Mouse (Mus musculus): ENCODE data around the gene Ttc28. TPM values are rescaled to one million over a fixed set of nuclear protein-coding genes. Genes with fewer than 3 reads are reported as not detected.
A peak's percentile ranks its signal among the peaks of the same experiment; 100 is the strongest.

Gene Ttc28
- polyA plus RNA-seq, 1 experiment from 2014 or later = 13.0 TPM

- H3K27ac ChIP-seq (ENCODE audit: low read depth) = peak overlapping the region; percentile 47; the same call in 1 of the 2 replicates
- H3K4me1 ChIP-seq (replicated peaks; ENCODE audit: control insufficient read depth, insufficient read depth, low read length) = peaks cover 29% of the 10 kb centered on the region
- no peak overlapping the region for H3K9ac ChIP-seq (ENCODE audit: low read length)
- 45% methylated on average over 7 of the region's 7 CpGs for WGBS
- no peak overlapping the region for H3K4me3 ChIP-seq (ENCODE audit: low read depth, low read length)
- DNase-seq (ENCODE audit: low spot score) (no peak), ATAC-seq (replicated peaks; ENCODE audit: low FRiP score, low TSS enrichment, low read depth) (no peak)
- no peaks in the 10 kb centered on the region for H3K36me3 ChIP-seq (ENCODE audit: control insufficient read depth, insufficient read depth, low read length)
- no peak overlapping the region for H3K4me2 ChIP-seq (ENCODE audit: low read length)
- no peaks in the 10 kb centered on the region for H3K27me3 ChIP-seq (replicated peaks; ENCODE audit: control insufficient read depth, insufficient read depth, low read length)
- no peaks in the 10 kb centered on the region for H3K9me3 ChIP-seq (ENCODE audit: control insufficient read depth, low read length)
These were observed 259.4 kb downstream of the Ttc28 start for GRCm38 (mm10) chr5:111138927-111139565.

GRCm38 (mm10) chr5:111139622-111140021, 260.0 kb downstream of the Ttc28 start:
- no peak overlapping the region for H3K9ac ChIP-seq (ENCODE audit: low read length)
- no peak overlapping the region for H3K4me2 ChIP-seq (ENCODE audit: low read length)
- no peaks in the 10 kb centered on the region for H3K36me3 ChIP-seq (ENCODE audit: control insufficient read depth, insufficient read depth, low read length)
- ATAC-seq (replicated peaks; ENCODE audit: low FRiP score, low TSS enrichment, low read depth) = no peak
- 55% methylated on average over 14 of the region's 14 CpGs for WGBS
- H3K4me1 ChIP-seq (replicated peaks; ENCODE audit: control insufficient read depth, insufficient read depth, low read length) = peaks cover 29% of the 10 kb centered on the region
- DNase-seq (ENCODE audit: low spot score) = no peak
- H3K4me3 ChIP-seq (ENCODE audit: low read depth, low read length) = no peak overlapping the region
- peak overlapping the region; percentile 47; the same call in 1 of the 2 replicates for H3K27ac ChIP-seq (ENCODE audit: low read depth)
- no peaks in the 10 kb centered on the region for H3K27me3 ChIP-seq (replicated peaks; ENCODE audit: control insufficient read depth, insufficient read depth, low read length)
- no peaks in the 10 kb centered on the region for H3K9me3 ChIP-seq (ENCODE audit: control insufficient read depth, low read length)

GRCm38 (mm10) chr5:111141139-111141885, 261.7 kb downstream of the Ttc28 start:
- Histone ChIP-seq H3K27me3 (replicated peaks; ENCODE audit: control insufficient read depth, insufficient read depth, low read length) (no peaks in the 10 kb centered on the region), H3K36me3 (ENCODE audit: control insufficient read depth, insufficient read depth, low read length) (no peaks in the 10 kb centered on the region), H3K4me2 (ENCODE audit: low read length) (no peak overlapping the region), H3K9ac (ENCODE audit: low read length) (no peak overlapping the region), H3K4me1 (replicated peaks; ENCODE audit: control insufficient read depth, insufficient read depth, low read length) (peaks cover 29% of the 10 kb centered on the region), H3K9me3 (ENCODE audit: control insufficient read depth, low read length) (no peaks in the 10 kb centered on the region), H3K4me3 (ENCODE audit: low read depth, low read length) (no peak overlapping the region), H3K27ac (ENCODE audit: low read depth) (no peak overlapping the region)
- DNase-seq (ENCODE audit: low spot score) (no peak), ATAC-seq (replicated peaks; ENCODE audit: low FRiP score, low TSS enrichment, low read depth) (no peak)
- WGBS = 76% methylated on average over 20 of the region's 20 CpGs

DNA sequence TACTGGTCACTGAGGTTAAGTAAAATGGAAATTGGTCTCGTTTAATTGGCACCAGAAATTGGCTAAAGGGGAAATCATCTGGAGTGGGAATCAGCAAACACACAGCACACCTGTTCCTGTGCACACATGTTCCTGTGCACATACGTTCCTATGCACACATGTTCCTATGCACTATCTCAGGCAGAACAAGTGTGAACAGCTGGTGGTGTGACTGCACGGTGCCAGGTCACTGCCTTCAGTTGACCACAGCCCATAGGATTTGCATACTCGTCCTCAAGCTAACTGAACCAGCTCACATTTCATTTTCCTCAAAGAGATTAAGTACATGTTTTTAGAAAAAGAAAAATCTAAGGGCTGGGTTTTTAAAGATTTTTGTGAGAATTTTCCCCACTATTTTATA, 263.2 kb downstream of the Ttc28 start:
- Histone ChIP-seq H3K27ac (ENCODE audit: low read depth) (no peak overlapping the region), H3K27me3 (replicated peaks; ENCODE audit: control insufficient read depth, insufficient read depth, low read length) (no peaks in the 10 kb centered on the region), H3K4me2 (ENCODE audit: low read length) (no peak overlapping the region), H3K4me1 (replicated peaks; ENCODE audit: control insufficient read depth, insufficient read depth, low read length) (peaks cover 21% of the 10 kb centered on the region), H3K9ac (ENCODE audit: low read length) (no peak overlapping the region), H3K4me3 (ENCODE audit: low read depth, low read length) (no peak overlapping the region), H3K9me3 (ENCODE audit: control insufficient read depth, low read length) (no peaks in the 10 kb centered on the region), H3K36me3 (ENCODE audit: control insufficient read depth, insufficient read depth, low read length) (no peaks in the 10 kb centered on the region)
- no peak for ATAC-seq (replicated peaks; ENCODE audit: low FRiP score, low TSS enrichment, low read depth)
- no peak for DNase-seq (ENCODE audit: low spot score)
- 85% methylated on average over 4 of the region's 4 CpGs for WGBS

GRCm38 (mm10) chr5:111144411-111144810, 264.8 kb downstream of the Ttc28 start:
- Histone ChIP-seq H3K27ac (ENCODE audit: low read depth) (no peak overlapping the region), H3K27me3 (replicated peaks; ENCODE audit: control insufficient read depth, insufficient read depth, low read length) (no peaks in the 10 kb centered on the region), H3K9ac (ENCODE audit: low read length) (no peak overlapping the region), H3K9me3 (ENCODE audit: control insufficient read depth, low read length) (no peaks in the 10 kb centered on the region), H3K4me3 (ENCODE audit: low read depth, low read length) (no peak overlapping the region), H3K4me2 (ENCODE audit: low read length) (no peak overlapping the region), H3K36me3 (ENCODE audit: control insufficient read depth, insufficient read depth, low read length) (no peaks in the 10 kb centered on the region), H3K4me1 (replicated peaks; ENCODE audit: control insufficient read depth, insufficient read depth, low read length) (peaks cover 7% of the 10 kb centered on the region)
- ATAC-seq (replicated peaks; ENCODE audit: low FRiP score, low TSS enrichment, low read depth) = no peak
- DNase-seq (ENCODE audit: low spot score) = no peak
- WGBS = 94% methylated on average over 7 of the region's 7 CpGs

- WGBS = 90% methylated on average over 14 of the region's 14 CpGs
- H3K4me3 ChIP-seq (ENCODE audit: low read depth, low read length) = no peak overlapping the region
- H3K27ac ChIP-seq (ENCODE audit: low read depth) = no peak overlapping the region
- H3K9ac ChIP-seq (ENCODE audit: low read length) = no peak overlapping the region
- no peak for DNase-seq (ENCODE audit: low spot score)
- H3K27me3 ChIP-seq (replicated peaks; ENCODE audit: control insufficient read depth, insufficient read depth, low read length) = no peaks in the 10 kb centered on the region
- no peaks in the 10 kb centered on the region for H3K9me3 ChIP-seq (ENCODE audit: control insufficient read depth, low read length)
- no peak for ATAC-seq (replicated peaks; ENCODE audit: low FRiP score, low TSS enrichment, low read depth)
- no peak overlapping the region for H3K4me2 ChIP-seq (ENCODE audit: low read length)
- no peaks in the 10 kb centered on the region for H3K36me3 ChIP-seq (ENCODE audit: control insufficient read depth, insufficient read depth, low read length)
- H3K4me1 ChIP-seq (replicated peaks; ENCODE audit: control insufficient read depth, insufficient read depth, low read length) = peaks cover 29% of the 10 kb centered on the region
These were observed 271.0 kb downstream of the Ttc28 start for GRCm38 (mm10) chr5:111150581-111150980.

GRCm38 (mm10) chr5:111151882-111152759, 272.5 kb downstream of the Ttc28 start:
- Histone ChIP-seq H3K4me2 (ENCODE audit: low read length) (no peak overlapping the region), H3K4me3 (ENCODE audit: low read depth, low read length) (no peak overlapping the region), H3K36me3 (ENCODE audit: control insufficient read depth, insufficient read depth, low read length) (no peaks in the 10 kb centered on the region), H3K9me3 (ENCODE audit: control insufficient read depth, low read length) (no peaks in the 10 kb centered on the region), H3K9ac (ENCODE audit: low read length) (no peak overlapping the region), H3K4me1 (replicated peaks; ENCODE audit: control insufficient read depth, insufficient read depth, low read length) (peaks cover 31% of the 10 kb centered on the region), H3K27me3 (replicated peaks; ENCODE audit: control insufficient read depth, insufficient read depth, low read length) (no peaks in the 10 kb centered on the region), H3K27ac (ENCODE audit: low read depth) (peak overlapping the region; percentile 25; the same call in 1 of the 2 replicates)
- no peak for ATAC-seq (replicated peaks; ENCODE audit: low FRiP score, low TSS enrichment, low read depth)
- DNase-seq (ENCODE audit: low spot score) = no peak
- 26% methylated on average over 19 of the region's 19 CpGs for WGBS

GRCm38 (mm10) chr5:111154586-111154985, 275.0 kb downstream of the Ttc28 start:
- no peak overlapping the region for H3K4me2 ChIP-seq (ENCODE audit: low read length)
- no peak for ATAC-seq (replicated peaks; ENCODE audit: low FRiP score, low TSS enrichment, low read depth)
- peaks cover 36% of the 10 kb centered on the region for H3K4me1 ChIP-seq (replicated peaks; ENCODE audit: control insufficient read depth, insufficient read depth, low read length)
- H3K4me3 ChIP-seq (ENCODE audit: low read depth, low read length) = no peak overlapping the region
- no peaks in the 10 kb centered on the region for H3K9me3 ChIP-seq (ENCODE audit: control insufficient read depth, low read length)
- no peaks in the 10 kb centered on the region for H3K36me3 ChIP-seq (ENCODE audit: control insufficient read depth, insufficient read depth, low read length)
- DNase-seq (ENCODE audit: low spot score) = no peak
- H3K27ac ChIP-seq (ENCODE audit: low read depth) = 0 out of 2 replicates have a peak overlapping the region, but pooled peaks have one; percentile 14
- no peaks in the 10 kb centered on the region for H3K27me3 ChIP-seq (replicated peaks; ENCODE audit: control insufficient read depth, insufficient read depth, low read length)
- 22% methylated on average over 7 of the region's 7 CpGs for WGBS
- H3K9ac ChIP-seq (ENCODE audit: low read length) = no peak overlapping the region

All from intestine, embryonic 14.5 days (tissue).